Mouse (Mus musculus): Measurements from ENCODE around the gene Irf9. TPM values are rescaled to one million over a fixed set of nuclear protein-coding genes. Genes with fewer than 3 reads are reported as not detected.

The Irf9 gene
- polyA plus RNA-seq, 1 experiment from 2014 or later, result 14.7 TPM

- H3K4me3 ChIP-seq (ENCODE audit: low read depth, low read length), result no peak overlapping the region
- WGBS, result 96% methylated on average over 14 of the region's 14 CpGs
- H3K27ac ChIP-seq (replicated peaks), result no peak overlapping the region
- TF ChIP-seq EP300 (optimal IDR thresholded peaks at IDR 0.05) (no peak), CTCF (IDR thresholded peaks at IDR 0.05; ENCODE audit: low read depth) (no peak)
- H3K9ac ChIP-seq (ENCODE audit: low read length), result no peak overlapping the region
- no peak for ATAC-seq (ENCODE audit: low FRiP score, low TSS enrichment)
- H3K27me3 ChIP-seq (ENCODE audit: control insufficient read depth, insufficient read depth, low read length), result no peaks in the 10 kb centered on the region
- H3K4me1 ChIP-seq (replicated peaks; ENCODE audit: control insufficient read depth, insufficient read depth), result no peaks in the 10 kb centered on the region; the same call in none of the 2 replicates
- H3K36me3 ChIP-seq (ENCODE audit: control insufficient read depth, insufficient read depth, low read length), result peaks cover 10% of the 10 kb centered on the region
- no peak overlapping the region for H3K4me2 ChIP-seq (replicated peaks; ENCODE audit: low read depth)
- H3K9me3 ChIP-seq (ENCODE audit: control insufficient read depth, low read length), result no peaks in the 10 kb centered on the region
- no peak for DNase-seq (ENCODE audit: low spot score)
Measured at GRCm38 (mm10) chr14:55640816-55641215, 37.4 kb downstream of the Irf9 start.

- H3K27ac ChIP-seq (replicated peaks), result no peak overlapping the region
- no peak overlapping the region for H3K4me3 ChIP-seq (ENCODE audit: low read depth, low read length)
- no peaks in the 10 kb centered on the region for H3K27me3 ChIP-seq (ENCODE audit: control insufficient read depth, insufficient read depth, low read length)
- no peak for DNase-seq (ENCODE audit: low spot score)
- H3K36me3 ChIP-seq (ENCODE audit: control insufficient read depth, insufficient read depth, low read length), result peaks cover 10% of the 10 kb centered on the region
- 94% methylated on average over 13 of the region's 13 CpGs for WGBS
- H3K4me2 ChIP-seq (replicated peaks; ENCODE audit: low read depth), result no peak overlapping the region
- H3K9ac ChIP-seq (ENCODE audit: low read length), result no peak overlapping the region
- no peaks in the 10 kb centered on the region for H3K9me3 ChIP-seq (ENCODE audit: control insufficient read depth, low read length)
- TF ChIP-seq EP300 (optimal IDR thresholded peaks at IDR 0.05) (no peak), CTCF (IDR thresholded peaks at IDR 0.05; ENCODE audit: low read depth) (no peak)
- ATAC-seq (ENCODE audit: low FRiP score, low TSS enrichment), result no peak
- no peaks in the 10 kb centered on the region; the same call in none of the 2 replicates for H3K4me1 ChIP-seq (replicated peaks; ENCODE audit: control insufficient read depth, insufficient read depth)
Measured at GRCm38 (mm10) chr14:55641291-55641690, 37.9 kb downstream of the Irf9 start.

- DNase-seq (ENCODE audit: low spot score), result no peak
Measured at GRCm38 (mm10) chr14:55642679-55643059, 39.3 kb downstream of the Irf9 start.

DNA sequence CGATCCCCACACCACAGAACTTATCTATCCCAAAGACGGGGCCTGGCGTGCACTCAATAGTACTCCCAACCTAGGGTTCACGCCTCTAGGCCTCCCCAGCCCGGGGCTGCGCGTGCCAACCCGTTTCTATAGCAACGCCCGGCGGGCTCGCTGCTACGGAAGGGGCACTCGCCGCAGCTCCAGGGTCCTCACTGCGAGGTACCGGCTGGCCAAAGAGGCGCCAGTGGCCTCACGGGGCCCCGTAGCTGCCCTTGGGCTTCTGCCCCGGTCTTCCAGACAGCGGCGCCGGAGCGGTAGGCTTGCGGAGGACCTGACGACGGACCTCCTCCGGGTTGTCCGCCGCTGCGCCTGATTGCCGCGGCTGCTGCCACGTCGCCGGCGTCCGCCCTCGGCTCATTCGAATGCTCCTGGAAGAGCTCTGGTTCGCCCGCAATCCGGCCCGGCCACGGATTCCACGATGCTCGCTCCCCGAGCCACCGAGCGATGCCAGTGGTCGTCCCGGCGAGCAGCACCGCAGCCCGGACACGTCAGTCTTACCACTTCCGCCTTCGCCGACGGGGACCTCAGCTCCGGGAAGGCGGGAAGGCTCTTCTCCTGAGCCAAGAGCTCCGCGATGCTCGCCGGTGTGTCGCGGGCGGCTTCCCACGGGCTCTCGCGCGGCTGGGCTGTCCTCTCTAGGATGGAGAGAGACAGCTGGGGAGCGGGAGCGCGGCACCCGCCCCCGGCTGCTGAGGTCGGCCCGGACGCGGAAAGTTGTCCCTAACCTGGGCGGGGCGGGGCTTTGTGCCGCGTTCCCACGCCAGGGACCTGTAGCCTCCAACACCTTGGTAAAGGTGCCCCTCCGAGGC is 39.9 kb downstream of the Irf9 start, which contains the start of gene Tm9sf1:
TSS of gene Tm9sf1 (minus strand) at position 747 of the 848 bp plus-strand sequence.
- peak within 1 kb of the TSS; percentile 78 for H3K4me2 ChIP-seq (replicated peaks; ENCODE audit: low read depth)
- peak within 1 kb of the TSS; percentile 94 for H3K9ac ChIP-seq (ENCODE audit: low read length)
- TF ChIP-seq EP300 (optimal IDR thresholded peaks at IDR 0.05) (peak; percentile 95), CTCF (IDR thresholded peaks at IDR 0.05; ENCODE audit: low read depth) (peak; percentile 25; the same call in 1 of the 2 replicates)
- H3K27me3 ChIP-seq (ENCODE audit: control insufficient read depth, insufficient read depth, low read length), result no peaks in the 10 kb centered on the region
- ATAC-seq (ENCODE audit: low FRiP score, low TSS enrichment), result peak; percentile 88
- H3K4me3 ChIP-seq (ENCODE audit: low read depth, low read length), result peak within 1 kb of the TSS; percentile 88
- H3K27ac ChIP-seq (replicated peaks), result peak within 1 kb of the TSS; percentile 96
- DNase-seq (ENCODE audit: low spot score), result peak; percentile 89
- WGBS, result under 1% methylated on average over 85 of the region's 89 CpGs
- H3K36me3 ChIP-seq (ENCODE audit: control insufficient read depth, insufficient read depth, low read length), result peaks cover 10% of the 10 kb centered on the region
- no peaks in the 10 kb centered on the region for H3K9me3 ChIP-seq (ENCODE audit: control insufficient read depth, low read length)
- H3K4me1 ChIP-seq (replicated peaks; ENCODE audit: control insufficient read depth, insufficient read depth), result no peaks in the 10 kb centered on the region; the same call in none of the 2 replicates

More at GRCm38 (mm10) chr14:55642679-55643059, 39.3 kb downstream of the Irf9 start:
- peak overlapping the region; percentile 96 for H3K27ac ChIP-seq (replicated peaks)
- ATAC-seq (ENCODE audit: low FRiP score, low TSS enrichment), result peak; percentile 31
- no peaks in the 10 kb centered on the region for H3K27me3 ChIP-seq (ENCODE audit: control insufficient read depth, insufficient read depth, low read length)
- TF ChIP-seq CTCF (IDR thresholded peaks at IDR 0.05; ENCODE audit: low read depth) (no peak), EP300 (optimal IDR thresholded peaks at IDR 0.05) (no peak)
- peak overlapping the region; percentile 94 for H3K9ac ChIP-seq (ENCODE audit: low read length)
- peak overlapping the region; percentile 78 for H3K4me2 ChIP-seq (replicated peaks; ENCODE audit: low read depth)
- H3K9me3 ChIP-seq (ENCODE audit: control insufficient read depth, low read length), result no peaks in the 10 kb centered on the region
- 20% methylated on average over 8 of the region's 8 CpGs for WGBS
- no peaks in the 10 kb centered on the region; the same call in none of the 2 replicates for H3K4me1 ChIP-seq (replicated peaks; ENCODE audit: control insufficient read depth, insufficient read depth)
- peak overlapping the region; percentile 88 for H3K4me3 ChIP-seq (ENCODE audit: low read depth, low read length)
- peaks cover 10% of the 10 kb centered on the region for H3K36me3 ChIP-seq (ENCODE audit: control insufficient read depth, insufficient read depth, low read length)

DNA sequence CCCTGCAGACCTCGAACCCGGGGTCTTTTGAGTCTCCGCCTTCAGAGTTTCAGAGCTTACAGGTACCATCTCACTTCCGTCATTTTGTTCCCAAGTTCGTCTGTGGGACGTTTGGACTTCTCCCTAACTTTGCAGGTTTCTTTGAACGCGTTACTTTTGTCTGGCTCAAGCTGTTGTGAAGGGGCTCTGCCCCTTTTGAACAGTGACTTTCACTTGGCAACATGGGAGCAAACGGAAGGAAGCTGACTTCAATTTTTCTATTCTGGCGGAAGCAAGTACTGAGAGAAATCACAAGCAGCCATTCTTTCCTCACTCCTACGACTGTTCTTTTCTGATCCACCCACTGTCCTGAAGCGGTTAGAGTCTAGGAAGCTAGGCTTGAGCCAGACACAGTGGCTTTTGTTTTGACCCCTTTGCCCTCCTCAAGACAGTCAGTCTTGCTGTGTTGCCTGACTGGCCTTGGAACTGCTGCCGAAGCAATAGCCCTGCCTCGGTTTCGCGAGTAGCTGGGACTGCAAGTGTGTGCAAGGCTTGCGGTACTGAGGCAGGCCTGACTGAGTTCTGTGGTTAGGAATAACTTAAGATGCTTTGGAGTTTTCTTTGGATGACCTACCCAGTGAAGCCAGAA is 41.0 kb downstream of the Irf9 start:
- peak overlapping the region; percentile 96 for H3K27ac ChIP-seq (replicated peaks)
- H3K9ac ChIP-seq (ENCODE audit: low read length), result peak overlapping the region; percentile 94
- peak overlapping the region; percentile 88 for H3K4me3 ChIP-seq (ENCODE audit: low read depth, low read length)
- peak overlapping the region; percentile 78 for H3K4me2 ChIP-seq (replicated peaks; ENCODE audit: low read depth)
- peak; percentile 25 for DNase-seq (ENCODE audit: low spot score)
- WGBS, result 17% methylated on average over 17 of the region's 17 CpGs
- H3K36me3 ChIP-seq (ENCODE audit: control insufficient read depth, insufficient read depth, low read length), result peaks cover 6% of the 10 kb centered on the region
- ATAC-seq (ENCODE audit: low FRiP score, low TSS enrichment), result no peak
- TF ChIP-seq CTCF (IDR thresholded peaks at IDR 0.05; ENCODE audit: low read depth) (no peak), EP300 (optimal IDR thresholded peaks at IDR 0.05) (no peak)
- H3K9me3 ChIP-seq (ENCODE audit: control insufficient read depth, low read length), result no peaks in the 10 kb centered on the region
- no peaks in the 10 kb centered on the region for H3K27me3 ChIP-seq (ENCODE audit: control insufficient read depth, insufficient read depth, low read length)
- no peaks in the 10 kb centered on the region; the same call in none of the 2 replicates for H3K4me1 ChIP-seq (replicated peaks; ENCODE audit: control insufficient read depth, insufficient read depth)

Measured in stomach, postnatal 0 days (tissue).